Mouse (Mus musculus): ENCODE data around the gene Ruvbl1. TPM values are rescaled to one million over a fixed set of nuclear protein-coding genes. Genes with fewer than 3 reads are reported as not detected.

Ruvbl1 gene
- polyA plus RNA-seq (2012; rRNA removed) (33.8 and 49.1 TPM in 2 replicates), polyA plus RNA-seq (2014; fragmentation: Nextera tagmentation; extraction: Ambion mirVana) (72.6 and 79.8 TPM in 2 replicates)

- Histone ChIP-seq H3K9me3 (ENCODE audit: control insufficient read depth, low read length) (no peaks in the 10 kb centered on the region), H3K4me3 (ENCODE audit: insufficient read depth in 1 of 2, low read depth in 2 of 2, low read length in 2 of 2) (peak within 1 kb of the TSS; percentile 70 to 90), H3K27ac (no peak within 1 kb of the TSS; the same call in 1 of the 2 replicates), H3K4me1 (replicated peaks; ENCODE audit: control insufficient read depth in 2 of 2, insufficient read depth in 2 of 2, low read length in 1 of 2) (peaks cover 0 to 9% of the 10 kb centered on the region in 2 experiments; a peak in 3 of 4 replicates), H3K36me3 (replicated peaks; ENCODE audit: control insufficient read depth, insufficient read depth, low read depth) (peaks cover 16% of the 10 kb centered on the region), H3K27me3 (ENCODE audit: control insufficient read depth, insufficient read depth, low read length) (no peaks in the 10 kb centered on the region), H3K9ac (replicated peaks) (peak within 1 kb of the TSS; percentile 82), H3K4me2 (ENCODE audit: low read depth) (peak within 1 kb of the TSS; percentile 65)
- DNase-seq (ENCODE audit: low read depth in 3 of 3, low spot score in 3 of 3), result peak; percentile 94
- ATAC-seq (ENCODE audit: insufficient read depth), result peak; percentile 100
- under 1% methylated on average over 36 of the region's 42 CpGs for WGBS (ENCODE audit: insufficient replicate concordance)
- TF ChIP-seq CTCF (IDR thresholded peaks at IDR 0.05; ENCODE audit: low read depth) (no peak), EP300 (IDR thresholded peaks at IDR 0.05; ENCODE audit: low read depth) (no peak)
Observed at GRCm38 (mm10) chr6:88465181-88465920, at the start of gene Ruvbl1. Ruvbl1 (plus strand) TSS chr6:88465409.

- ATAC-seq (ENCODE audit: insufficient read depth) (no peak), DNase-seq (ENCODE audit: low read depth in 3 of 3, low spot score in 3 of 3) (no peak)
- Histone ChIP-seq H3K27ac (no peak overlapping the region), H3K4me2 (ENCODE audit: low read depth) (no peak overlapping the region), H3K4me3 (ENCODE audit: insufficient read depth in 1 of 2, low read depth in 2 of 2, low read length in 2 of 2) (no peak overlapping the region), H3K9ac (replicated peaks) (no peak overlapping the region), H3K4me1 (replicated peaks; ENCODE audit: control insufficient read depth in 2 of 2, insufficient read depth in 2 of 2, low read length in 1 of 2) (0 out of 4 replicates have a peak, but pooled peaks cover 0 to 2% of the 10 kb centered on the region in 2 experiments), H3K27me3 (ENCODE audit: control insufficient read depth, insufficient read depth, low read length) (no peaks in the 10 kb centered on the region), H3K9me3 (ENCODE audit: control insufficient read depth, low read length) (no peaks in the 10 kb centered on the region), H3K36me3 (replicated peaks; ENCODE audit: control insufficient read depth, insufficient read depth, low read depth) (no peaks in the 10 kb centered on the region)
- TF ChIP-seq EP300 (IDR thresholded peaks at IDR 0.05; ENCODE audit: low read depth) (no peak), CTCF (IDR thresholded peaks at IDR 0.05; ENCODE audit: low read depth) (no peak)
- 62% methylated on average over 7 of the region's 7 CpGs for WGBS (ENCODE audit: insufficient replicate concordance)
Observed at GRCm38 (mm10) chr6:88416130-88416758, 49.0 kb upstream of the Ruvbl1 start.

GRCm38 (mm10) chr6:88431202-88431601, 34.0 kb upstream of the Ruvbl1 start:
- no peaks in the 10 kb centered on the region for H3K9me3 ChIP-seq (ENCODE audit: control insufficient read depth, low read length)
- no peak overlapping the region for H3K4me2 ChIP-seq (ENCODE audit: low read depth)
- ATAC-seq (ENCODE audit: insufficient read depth) (no peak), DNase-seq (ENCODE audit: low read depth in 3 of 3, low spot score in 3 of 3) (peak in 2 of 3 experiments; percentile 20 to 24)
- no peak overlapping the region for H3K9ac ChIP-seq (replicated peaks)
- TF ChIP-seq CTCF (IDR thresholded peaks at IDR 0.05; ENCODE audit: low read depth) (peak; percentile 82), EP300 (IDR thresholded peaks at IDR 0.05; ENCODE audit: low read depth) (no peak)
- 6% methylated on average over 4 of the region's 4 CpGs for WGBS (ENCODE audit: insufficient replicate concordance)
- peaks cover 0 to 7% of the 10 kb centered on the region in 2 experiments; a peak in 2 of 4 replicates for H3K4me1 ChIP-seq (replicated peaks; ENCODE audit: control insufficient read depth in 2 of 2, insufficient read depth in 2 of 2, low read length in 1 of 2)
- H3K36me3 ChIP-seq (replicated peaks; ENCODE audit: control insufficient read depth, insufficient read depth, low read depth), result no peaks in the 10 kb centered on the region
- no peak overlapping the region for H3K27ac ChIP-seq
- H3K27me3 ChIP-seq (ENCODE audit: control insufficient read depth, insufficient read depth, low read length), result no peaks in the 10 kb centered on the region
- H3K4me3 ChIP-seq (ENCODE audit: insufficient read depth in 1 of 2, low read depth in 2 of 2, low read length in 2 of 2), result no peak overlapping the region

GRCm38 (mm10) chr6:88435609-88436008, 29.6 kb upstream of the Ruvbl1 start:
- Histone ChIP-seq H3K27me3 (ENCODE audit: control insufficient read depth, insufficient read depth, low read length) (no peaks in the 10 kb centered on the region), H3K36me3 (replicated peaks; ENCODE audit: control insufficient read depth, insufficient read depth, low read depth) (no peaks in the 10 kb centered on the region), H3K4me1 (replicated peaks; ENCODE audit: control insufficient read depth in 2 of 2, insufficient read depth in 2 of 2, low read length in 1 of 2) (peaks cover 0 to 7% of the 10 kb centered on the region in 2 experiments; a peak in 2 of 4 replicates), H3K4me3 (ENCODE audit: insufficient read depth in 1 of 2, low read depth in 2 of 2, low read length in 2 of 2) (no peak overlapping the region), H3K9ac (replicated peaks) (no peak overlapping the region), H3K9me3 (ENCODE audit: control insufficient read depth, low read length) (no peaks in the 10 kb centered on the region), H3K4me2 (ENCODE audit: low read depth) (no peak overlapping the region), H3K27ac (no peak overlapping the region)
- DNase-seq (ENCODE audit: low read depth in 3 of 3, low spot score in 3 of 3) (no peak), ATAC-seq (ENCODE audit: insufficient read depth) (no peak)
- TF ChIP-seq CTCF (IDR thresholded peaks at IDR 0.05; ENCODE audit: low read depth), result no peak
- no peak for TF ChIP-seq EP300 (IDR thresholded peaks at IDR 0.05; ENCODE audit: low read depth)
- 47% methylated on average over 7 of the region's 7 CpGs for WGBS (ENCODE audit: insufficient replicate concordance)

- DNase-seq (ENCODE audit: low read depth in 3 of 3, low spot score in 3 of 3), result no peak
- 78% methylated on average over 4 of the region's 4 CpGs for WGBS (ENCODE audit: insufficient replicate concordance)
- Histone ChIP-seq H3K27ac (no peak overlapping the region), H3K4me2 (ENCODE audit: low read depth) (no peak overlapping the region), H3K9me3 (ENCODE audit: control insufficient read depth, low read length) (no peaks in the 10 kb centered on the region), H3K4me3 (ENCODE audit: insufficient read depth in 1 of 2, low read depth in 2 of 2, low read length in 2 of 2) (no peak overlapping the region), H3K4me1 (replicated peaks; ENCODE audit: control insufficient read depth in 2 of 2, insufficient read depth in 2 of 2, low read length in 1 of 2) (0 out of 4 replicates have a peak, but pooled peaks cover 0 to 4% of the 10 kb centered on the region in 2 experiments), H3K9ac (replicated peaks) (no peak overlapping the region), H3K36me3 (replicated peaks; ENCODE audit: control insufficient read depth, insufficient read depth, low read depth) (no peaks in the 10 kb centered on the region), H3K27me3 (ENCODE audit: control insufficient read depth, insufficient read depth, low read length) (no peaks in the 10 kb centered on the region)
- TF ChIP-seq EP300 (IDR thresholded peaks at IDR 0.05; ENCODE audit: low read depth), result no peak
- TF ChIP-seq CTCF (IDR thresholded peaks at IDR 0.05; ENCODE audit: low read depth), result no peak
- ATAC-seq (ENCODE audit: insufficient read depth), result no peak
Observed at GRCm38 (mm10) chr6:88439056-88439455, 26.2 kb upstream of the Ruvbl1 start.

All from liver, embryonic 14.5 days (tissue).